Mouse (Mus musculus) embryonic fibroblast, embryonic 13.5 days (primary cell): Measurements from ENCODE around the gene Csf2rb.

Experiments
- CTCF ChIP-seq: IDR thresholded peaks from 2 replicates; pipeline ENCODE4 v1.5.1; 2011; ENCODE audit warnings: mild to moderate bottlenecking, control low read depth, low read length, moderate library complexity, borderline replicate concordance; ENCODE audit not compliant: insufficient read depth
- POLR2A ChIP-seq: IDR thresholded peaks from 2 replicates; pipeline ENCODE4 v1.6.1; 2011; ENCODE audit warnings: low read depth, mild to moderate bottlenecking, control low read depth, low read length, moderate library complexity

GRCm38 (mm10) chr15:78380741-78381140 lies 55.2 kb downstream of the Csf2rb start:
- TF ChIP-seq POLR2A (no peak), CTCF (no peak)
